Mouse (Mus musculus): ENCODE results near the gene Nectin2. TPM values are rescaled to one million over a fixed set of nuclear protein-coding genes. Genes with fewer than 3 reads are reported as not detected.

Nectin2 gene
- total RNA-seq, 2 experiments from 2014 or later, result 13.3 to 14.6 TPM

DNA sequence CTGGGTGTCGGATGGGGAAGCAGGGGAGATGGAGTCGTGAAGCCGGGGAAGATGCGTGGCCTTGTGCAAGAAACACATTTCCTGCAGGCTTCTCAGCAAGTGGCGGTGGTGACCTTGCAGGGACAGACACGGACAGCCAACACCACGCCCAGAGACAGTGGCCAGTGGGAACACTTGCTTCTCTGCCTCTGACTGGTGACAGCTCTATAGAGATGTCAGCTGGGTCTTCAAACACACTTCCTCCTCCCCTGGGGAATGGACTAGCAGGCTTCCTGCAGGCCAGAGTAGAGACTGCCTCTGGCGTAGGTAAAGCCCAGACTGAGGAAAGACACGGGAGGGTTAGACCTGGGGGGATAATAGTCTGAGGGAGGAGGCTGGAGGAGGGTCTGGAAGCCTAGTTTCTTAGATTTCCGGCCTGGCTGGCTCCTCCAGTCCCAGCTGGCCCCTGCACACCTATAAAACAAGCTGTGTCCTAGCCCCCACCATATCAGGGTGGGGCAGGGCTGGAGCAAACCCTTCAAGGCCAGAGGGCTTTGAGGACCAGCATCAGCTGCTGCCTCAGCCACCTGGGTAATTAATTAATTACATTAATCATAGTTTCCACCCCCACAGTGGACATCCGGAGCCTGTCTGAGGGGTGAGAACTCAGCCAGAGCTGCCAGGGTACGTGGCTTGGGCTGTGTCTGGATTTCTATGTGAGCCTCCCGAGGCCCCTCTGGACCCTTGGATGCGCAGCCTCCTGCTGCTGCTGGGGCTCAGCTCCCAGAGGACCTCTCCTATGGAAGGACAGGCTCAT lies 5.5 kb downstream of the Nectin2 start:
- no peak for DNase-seq

DNA sequence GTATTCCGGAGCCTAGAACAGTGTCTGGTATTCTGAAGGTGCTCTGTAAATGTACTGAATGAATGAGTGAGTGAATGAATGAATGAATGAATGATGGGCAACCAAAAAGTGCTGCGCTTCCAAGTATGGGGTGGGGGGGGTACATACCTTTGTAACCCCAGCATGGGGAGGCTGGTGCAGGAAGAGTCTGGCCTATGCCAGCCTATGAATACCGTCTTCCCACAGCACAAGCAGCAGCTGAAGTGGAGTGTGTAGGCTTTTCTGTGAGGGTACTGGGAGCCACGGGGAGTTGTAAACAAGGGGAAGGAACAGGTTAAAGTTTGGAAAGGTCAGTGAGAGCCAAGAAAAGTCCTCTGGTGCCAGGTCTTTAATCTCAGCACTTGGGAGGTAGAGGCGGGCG lies 6.5 kb downstream of the Nectin2 start:
- no peak for DNase-seq

DNA sequence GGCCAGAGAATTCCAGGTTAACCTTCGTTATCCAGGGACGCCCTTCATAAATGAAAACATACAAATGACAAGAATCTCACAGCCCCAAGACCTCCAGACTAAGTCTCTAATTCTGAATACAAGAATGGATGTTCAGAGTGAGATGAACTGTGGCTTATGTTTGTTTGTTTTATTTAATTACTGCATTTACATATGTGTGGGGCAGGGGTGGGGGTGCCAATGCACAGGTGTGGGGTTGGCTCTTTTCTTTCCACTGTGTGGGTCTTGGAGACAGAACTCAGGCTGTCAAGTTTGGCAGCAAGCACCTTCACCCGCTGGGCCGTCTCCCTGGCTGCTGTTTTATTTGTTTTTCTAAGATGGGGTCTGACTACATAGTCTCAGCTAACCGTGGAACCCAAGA lies 7.8 kb downstream of the Nectin2 start:
- no peak for DNase-seq

DNA sequence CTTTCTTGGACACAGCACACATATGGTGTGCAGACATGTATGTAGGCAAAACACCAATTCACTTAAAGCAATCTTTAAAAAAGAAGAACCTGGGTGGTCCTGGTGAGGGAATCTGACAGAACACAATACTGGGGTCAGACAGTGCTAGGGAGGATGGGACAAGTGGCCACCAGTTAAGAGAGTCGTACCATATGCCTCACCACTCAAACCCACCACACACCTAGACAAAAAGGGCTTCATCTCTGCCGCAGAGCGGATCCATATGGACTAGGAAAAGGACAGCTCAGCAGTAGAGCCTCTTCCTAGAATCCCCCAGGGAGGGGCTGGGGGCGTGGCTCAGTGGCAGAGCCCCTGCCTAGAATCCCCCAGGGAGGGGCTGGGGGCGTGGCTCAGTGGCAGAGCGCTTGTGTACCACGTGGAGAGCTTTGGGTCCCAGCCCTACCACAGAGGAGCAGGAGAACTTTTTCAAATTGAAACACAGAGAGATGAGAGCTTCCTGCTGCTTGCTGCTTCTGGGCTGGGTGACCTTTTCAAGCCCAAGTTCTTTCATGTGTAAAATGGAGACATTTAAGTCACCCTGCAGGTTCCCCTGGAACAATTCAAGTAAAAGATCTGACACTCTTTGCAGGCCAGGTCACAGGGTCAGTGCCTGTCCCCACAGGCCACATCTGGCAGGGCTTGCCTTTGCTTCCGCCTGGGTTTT lies 8.8 kb downstream of the Nectin2 start:
- no peak for DNase-seq

GRCm38 (mm10) chr7:19740269-19740668 lies 10.0 kb downstream of the Nectin2 start:
- DNase-seq, result no peak

GRCm38 (mm10) chr7:19738771-19739170 lies 11.5 kb downstream of the Nectin2 start:
- no peak for DNase-seq

- DNase-seq, result no peak
Observed at GRCm38 (mm10) chr7:19736389-19737057, 13.8 kb downstream of the Nectin2 start.

DNA sequence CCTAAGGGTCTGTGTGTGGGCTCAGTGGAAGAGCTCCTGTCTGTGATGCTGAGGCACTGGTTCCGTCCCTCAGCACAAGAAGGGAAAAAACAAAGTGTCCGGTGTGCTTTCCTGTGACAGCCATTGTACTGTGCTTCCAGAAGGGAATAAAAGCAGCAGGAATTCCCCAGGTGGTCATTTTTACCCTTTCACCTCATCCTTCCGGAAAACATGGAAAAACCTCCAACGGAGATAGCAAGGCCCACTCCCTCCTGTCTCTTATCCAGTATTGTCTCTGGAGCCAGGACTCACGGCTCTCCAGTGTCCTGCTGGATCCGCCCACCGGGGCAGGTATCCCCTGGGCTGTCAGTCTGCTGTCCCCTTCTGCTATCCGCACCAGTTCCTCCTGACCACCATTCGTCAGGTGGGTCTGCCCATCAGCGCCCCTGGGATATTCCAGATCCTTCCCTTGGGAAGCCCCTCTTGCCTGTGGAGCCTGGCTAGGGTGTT lies 16.1 kb downstream of the Nectin2 start:
- DNase-seq, result no peak

- DNase-seq, result no peak
Observed at GRCm38 (mm10) chr7:19726541-19726940, 23.7 kb downstream of the Nectin2 start.

GRCm38 (mm10) chr7:19724167-19724566 lies 26.1 kb downstream of the Nectin2 start:
- no peak for DNase-seq

- no peak for DNase-seq
Observed at GRCm38 (mm10) chr7:19722754-19723195, 27.5 kb downstream of the Nectin2 start.

- DNase-seq, result no peak
Observed at GRCm38 (mm10) chr7:19719200-19719599, 31.1 kb downstream of the Nectin2 start.

DNA sequence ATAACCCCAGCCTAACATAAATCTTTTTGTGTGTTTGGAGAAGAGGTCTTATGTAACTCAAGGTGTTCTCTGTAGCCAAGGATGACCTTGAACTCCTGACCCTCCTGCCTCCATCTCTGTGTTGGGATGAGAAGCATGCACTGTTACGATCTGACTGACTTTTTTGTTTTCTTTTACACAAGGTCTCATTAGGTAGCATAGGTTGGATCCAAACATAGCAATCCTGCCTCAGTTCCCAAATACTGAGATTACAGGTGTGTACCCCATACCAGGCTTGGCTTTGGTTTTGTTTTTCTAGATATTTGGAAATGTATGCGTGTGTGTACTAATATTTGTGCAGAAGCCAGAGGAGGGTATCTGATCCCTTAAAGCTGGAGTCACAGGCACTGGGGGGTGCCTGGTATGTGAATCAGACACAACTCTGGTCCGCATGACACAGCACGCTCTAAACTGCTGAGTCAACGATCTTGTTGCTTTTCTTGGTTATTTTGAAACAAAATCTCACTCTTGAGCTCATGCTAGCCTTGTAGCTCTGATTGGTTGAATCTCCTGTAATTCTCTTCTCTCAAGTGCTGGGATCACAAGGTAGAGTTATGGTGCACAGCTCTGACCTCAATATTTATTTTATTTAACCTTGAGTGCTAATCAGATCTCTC lies 31.9 kb downstream of the Nectin2 start:
- DNase-seq, result no peak

DNA sequence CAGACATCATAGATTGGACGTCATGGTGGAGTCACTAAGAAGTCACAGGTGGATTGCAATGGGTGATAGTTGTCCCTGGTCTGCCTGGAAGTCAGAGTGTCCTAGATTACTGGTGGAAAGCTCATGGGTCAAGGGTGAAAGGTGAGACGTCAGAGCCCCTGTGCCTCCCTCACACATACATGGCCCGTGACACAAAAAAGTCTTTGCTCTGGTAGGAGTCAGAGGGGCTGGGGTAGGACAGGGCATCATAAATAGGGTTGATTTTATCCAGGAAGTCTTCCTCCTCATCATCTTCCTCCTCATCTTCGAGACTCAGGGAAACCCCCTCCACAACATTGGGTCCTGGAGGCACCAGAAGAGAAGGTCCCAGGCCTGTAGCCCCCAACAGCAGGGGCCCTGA lies 32.9 kb downstream of the Nectin2 start:
- no peak for DNase-seq

GRCm38 (mm10) chr7:19716822-19717221 lies 33.5 kb downstream of the Nectin2 start:
- no peak for DNase-seq

DNA sequence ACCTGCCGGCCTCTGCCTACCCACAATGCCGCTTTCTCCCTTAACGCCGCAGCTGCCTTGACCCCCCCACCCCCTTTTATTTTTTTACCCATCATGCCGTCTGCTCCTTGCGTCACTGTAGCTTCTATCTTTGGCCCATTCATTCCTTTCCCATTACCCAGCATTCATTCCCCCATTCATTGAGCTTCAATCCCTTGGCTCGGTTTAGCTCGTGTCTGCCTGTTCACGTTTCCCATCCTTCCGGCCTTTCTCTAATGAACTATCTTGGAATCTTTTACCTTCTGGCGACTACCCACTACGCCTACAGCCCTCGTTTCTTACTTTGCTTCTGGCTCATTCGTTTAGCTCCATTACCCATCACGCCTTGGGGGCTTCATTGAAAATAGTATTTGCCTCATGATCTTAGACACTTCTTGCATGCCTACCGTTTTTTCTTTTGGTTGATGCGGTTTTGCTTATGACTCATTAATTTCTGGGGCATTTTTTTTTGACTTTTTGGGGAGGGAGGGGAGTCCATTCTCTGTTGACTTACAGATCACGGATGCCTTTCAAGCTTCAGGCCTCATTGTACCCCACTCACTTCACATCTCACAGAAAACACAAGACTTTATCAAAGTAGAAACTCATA lies 34.1 kb downstream of the Nectin2 start:
- DNase-seq, result no peak

- peak; percentile 94 for DNase-seq
Observed at GRCm38 (mm10) chr7:19715239-19716054, 34.8 kb downstream of the Nectin2 start, which contains the start of gene Tomm40. Gene Tomm40 (minus strand): TSS chr7:19715438.

DNA sequence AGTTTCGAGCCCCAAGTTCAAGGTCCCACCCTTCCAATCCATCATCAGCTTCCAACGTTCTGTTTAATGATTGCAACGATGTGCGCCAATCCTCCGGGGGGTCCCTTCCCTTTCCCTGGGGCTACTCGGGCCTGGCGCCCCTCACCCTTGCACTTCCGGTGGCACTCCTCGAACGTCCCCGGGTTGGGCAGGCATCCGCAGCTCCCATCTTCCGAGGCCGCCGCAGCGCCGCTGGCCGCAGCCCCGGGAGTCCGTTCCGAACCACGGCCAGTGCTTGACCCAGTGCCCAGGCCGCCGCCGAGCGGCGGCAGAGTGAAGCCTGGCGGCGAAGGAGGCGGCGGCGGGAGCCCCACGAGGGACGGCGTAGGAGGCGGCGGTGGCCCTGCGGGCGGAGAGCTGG lies 35.4 kb downstream of the Nectin2 start:
- peak; percentile 45 for DNase-seq

- no peak for DNase-seq
Observed at GRCm38 (mm10) chr7:19713598-19713997, 36.7 kb downstream of the Nectin2 start.

- DNase-seq, result no peak
Observed at GRCm38 (mm10) chr7:19713196-19713595, 37.1 kb downstream of the Nectin2 start.

DNA sequence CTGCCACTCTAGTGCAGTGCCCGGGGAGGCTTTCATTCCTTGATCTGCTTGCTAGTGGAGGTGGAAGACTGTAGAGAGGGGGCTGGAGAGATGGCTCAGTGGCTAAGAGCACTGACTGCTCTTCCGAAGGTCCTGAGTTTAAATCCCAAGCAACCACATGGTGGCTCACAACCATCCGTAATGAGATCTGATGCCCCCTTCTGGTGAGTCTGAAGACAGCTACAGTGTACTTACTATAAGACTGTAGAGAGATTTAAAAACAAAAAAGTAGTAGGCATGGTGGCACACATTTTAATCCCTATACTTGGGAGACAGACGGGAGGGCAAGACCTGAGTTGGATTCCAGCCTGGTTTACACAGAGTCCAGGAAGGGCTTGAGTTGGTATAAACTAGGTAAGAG lies 37.9 kb downstream of the Nectin2 start:
- DNase-seq, result no peak
